Mouse (Mus musculus) T-helper 2 cell (primary cell): ENCODE measurements at regions not wholly inside any gene's neighbourhood (a gene's known extent, or its start where the extent isn't known, plus 50 kb on each side); places are given as distances from the start of the nearest gene placed in this dataset.

Source experiments
- in situ Hi-C: fragments of 300-600 bp; cut with MboI, MseI; formaldehyde crosslinking; loops from one replicate; pipeline ENCODE4 v1.15.1; 2025; ENCODE audit warnings: high pct_unique_total_duplicates

GRCm38 (mm10) chr1:141246125-141246524 lies 1000.2 kb downstream of the Kcnt2 start:
- in situ Hi-C loops, result loop anchor here (10.0 kb wide), 1 partner anchor 79 kb away; no protein-coding TSS in a partner anchor

GRCm38 (mm10) chr1:141274738-141275137 lies 1028.8 kb downstream of the Kcnt2 start:
- in situ Hi-C loops, result no loop called here

GRCm38 (mm10) chr1:141281513-141281912 lies 1035.6 kb downstream of the Kcnt2 start:
- in situ Hi-C loops, result no loop called here

- in situ Hi-C loops, result loop anchor here (10.0 kb wide), 1 partner anchor 78 kb away; no protein-coding TSS in a partner anchor
Observed at GRCm38 (mm10) chr1:141322968-141323367, 1077.0 kb downstream of the Kcnt2 start.

DNA sequence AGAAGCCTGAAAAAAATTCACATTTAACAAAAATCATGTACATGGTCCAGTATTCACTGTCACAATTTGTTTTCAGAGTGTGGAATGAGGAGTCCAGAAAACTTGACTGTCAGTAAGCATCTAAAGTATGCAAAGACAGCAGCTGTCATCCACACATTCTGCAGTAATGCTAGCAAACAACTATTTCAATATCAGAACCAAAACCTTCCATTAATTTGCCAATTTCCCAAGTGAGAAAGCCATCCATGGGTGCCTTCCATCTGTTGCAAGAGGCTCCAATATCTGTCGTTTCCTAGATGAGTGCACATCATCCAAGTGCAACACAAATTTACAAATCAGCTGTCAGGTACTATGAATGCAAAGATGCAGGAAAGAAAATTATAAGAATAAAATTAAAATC lies 1092.1 kb downstream of the Kcnt2 start:
- in situ Hi-C loops, result no loop called here

- in situ Hi-C loops, result no loop called here
Observed at GRCm38 (mm10) chr1:141369447-141369846, 1123.5 kb downstream of the Kcnt2 start.

GRCm38 (mm10) chr1:141375966-141376365 lies 1130.0 kb downstream of the Kcnt2 start:
- in situ Hi-C loops, result no loop called here

DNA sequence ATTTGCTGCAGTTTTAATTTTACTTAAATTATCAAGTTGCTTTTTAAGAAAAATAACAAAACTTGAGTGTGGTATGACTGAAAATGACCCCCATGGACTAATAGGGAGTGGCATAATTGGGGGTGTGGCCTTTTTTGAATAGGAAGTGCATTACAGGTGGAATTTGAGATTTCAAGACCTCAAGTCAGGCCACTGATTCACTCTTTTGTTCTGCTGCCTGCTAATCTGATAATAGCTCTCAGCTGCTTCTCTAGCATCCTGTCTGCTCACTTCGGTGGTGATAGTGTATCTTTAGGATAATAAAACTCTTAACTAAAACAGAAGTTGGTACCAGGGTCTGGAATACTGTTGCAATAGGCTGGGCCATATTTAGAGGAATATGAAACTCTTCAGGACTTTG lies 1155.4 kb downstream of the Kcnt2 start:
- in situ Hi-C loops, result no loop called here

DNA sequence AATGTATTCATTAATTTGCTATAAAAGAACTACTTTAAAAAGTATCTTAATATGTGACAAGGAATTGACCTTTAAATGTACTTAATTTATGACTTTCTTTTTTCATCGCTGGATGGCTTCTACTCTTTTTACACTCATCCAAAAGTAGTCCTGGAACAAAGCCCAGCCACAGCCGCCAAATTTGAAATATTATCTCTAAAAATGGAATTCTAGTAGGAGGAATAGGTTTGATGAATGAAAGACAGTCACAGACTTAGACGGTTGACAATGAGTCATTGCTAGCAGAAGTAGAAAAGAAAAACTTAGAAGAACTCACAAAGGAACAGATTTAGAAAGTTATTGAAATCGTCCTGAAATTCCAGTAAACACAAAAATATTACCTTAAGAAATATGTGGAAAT lies 1183.7 kb downstream of the Kcnt2 start:
- in situ Hi-C loops, result no loop called here

- in situ Hi-C loops, result no loop called here
Observed at GRCm38 (mm10) chr1:141430117-141430516, 1184.2 kb downstream of the Kcnt2 start.

DNA sequence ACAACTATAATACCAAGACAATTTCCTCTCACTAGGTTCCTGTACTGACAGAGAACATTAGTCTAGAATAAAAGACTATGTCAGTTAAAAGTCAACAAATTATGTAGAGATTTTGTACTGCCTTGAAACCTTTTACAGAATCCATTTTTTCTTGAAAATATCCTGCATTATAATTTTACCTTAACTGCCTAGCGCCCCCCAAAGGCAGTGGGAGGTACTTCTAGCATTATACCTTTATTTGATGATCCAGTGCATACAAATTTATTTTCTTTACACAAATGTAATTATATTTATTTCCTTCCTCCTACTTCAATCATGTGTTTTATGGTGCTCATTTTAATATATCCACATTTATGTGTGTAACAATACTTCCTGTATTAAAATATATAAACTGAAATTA lies 1189.5 kb downstream of the Kcnt2 start:
- in situ Hi-C loops, result no loop called here

GRCm38 (mm10) chr1:141440234-141440633 lies 1194.3 kb downstream of the Kcnt2 start:
- in situ Hi-C loops, result no loop called here

DNA sequence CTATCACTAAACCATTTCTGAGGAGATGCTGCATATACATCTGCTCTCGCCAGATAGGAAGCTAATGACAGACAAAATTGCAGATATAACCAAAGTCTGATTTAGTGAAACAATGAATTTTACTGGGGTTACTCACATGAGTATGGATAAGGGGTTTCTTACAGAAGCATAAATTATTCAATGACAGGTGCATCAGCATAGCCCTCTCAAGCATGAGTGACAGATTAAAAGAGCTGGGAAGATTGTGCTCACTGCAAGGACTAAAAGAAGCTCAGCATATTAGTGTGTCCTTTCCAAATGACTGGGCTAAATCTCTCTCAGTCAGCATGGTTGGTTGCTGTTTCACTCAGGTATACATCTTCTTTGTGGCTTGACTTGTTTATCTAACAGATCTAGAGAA lies 1205.0 kb downstream of the Kcnt2 start:
- in situ Hi-C loops, result no loop called here

- in situ Hi-C loops, result no loop called here
Observed at GRCm38 (mm10) chr1:141464576-141464975, 1218.6 kb downstream of the Kcnt2 start.
